Mouse (Mus musculus) heart, postnatal 0 days (tissue): ENCODE measurements around the gene Grin2a.

Experiments
- CTCF ChIP-seq: IDR thresholded peaks from 2 replicates; pipeline ENCODE4 v1.5.1; 2016; ENCODE audit warnings: antibody characterized with exemption, control low read depth, low read depth
- EP300 ChIP-seq: IDR thresholded peaks from 2 replicates; pipeline ENCODE4 v1.6.1; 2016; ENCODE audit warnings: antibody characterized with exemption, low read depth

- no peak for TF ChIP-seq EP300
- no peak for TF ChIP-seq CTCF
Measured at GRCm38 (mm10) chr16:9749661-9750060, 245.7 kb downstream of the Grin2a start.
